Mouse (Mus musculus): Measurements from ENCODE around the gene Hlcs. TPM values are rescaled to one million over a fixed set of nuclear protein-coding genes. Genes with fewer than 3 reads are reported as not detected.

The Hlcs gene
- total and polyA plus RNA-seq, 3 experiments = 2.1 to 15.5 (median 3.1) TPM

GRCm38 (mm10) chr16:94176997-94177857, 136.1 kb downstream of the Hlcs start:
- no peaks in the 10 kb centered on the region for H3K9me3 ChIP-seq (replicated peaks)
- no peaks in the 10 kb centered on the region for H3K36me3 ChIP-seq (replicated peaks)
- H3K4me3 ChIP-seq (ENCODE audit: low read depth, low read length) = no peak overlapping the region
- ATAC-seq (ENCODE audit: extremely low read depth, insufficient number of reproducible peaks, low FRiP score, poor library complexity, severe bottlenecking) (no peak), DNase-seq (ENCODE audit: low spot score) (no peak)
- no peak for TF ChIP-seq CTCF (IDR thresholded peaks at IDR 0.05; ENCODE audit: low read depth, low read length)
- TF ChIP-seq GATA2 (IDR thresholded peaks at IDR 0.05; ENCODE audit: borderline replicate concordance, low read depth, low read length) = no peak
- no peak for TF ChIP-seq GATA1 (IDR thresholded peaks at IDR 0.05; ENCODE audit: borderline replicate concordance, low read length)
- no peak for TF ChIP-seq TAL1 (conservative IDR thresholded peaks at IDR 0.05; ENCODE audit: low read depth, low read length)
- TF ChIP-seq POLR2AphosphoS5 (IDR thresholded peaks at IDR 0.05; ENCODE audit: insufficient replicate concordance, low read depth, low read length) = no peak
- H3K27me3 ChIP-seq (ENCODE audit: insufficient read depth, low read length) = no peaks in the 10 kb centered on the region; the same call in 1 of the 2 replicates
- H3K4me1 ChIP-seq (ENCODE audit: insufficient read depth, low read depth, low read length) = no peaks in the 10 kb centered on the region

- no peaks in the 10 kb centered on the region for H3K9me3 ChIP-seq (replicated peaks)
- H3K27me3 ChIP-seq (ENCODE audit: insufficient read depth, low read length) = no peaks in the 10 kb centered on the region; the same call in 1 of the 2 replicates
- DNase-seq (ENCODE audit: low spot score) = no peak
- no peak overlapping the region for H3K4me3 ChIP-seq (ENCODE audit: low read depth, low read length)
- no peaks in the 10 kb centered on the region for H3K36me3 ChIP-seq (replicated peaks)
- H3K4me1 ChIP-seq (ENCODE audit: insufficient read depth, low read depth, low read length) = no peaks in the 10 kb centered on the region
- no peak for ATAC-seq (ENCODE audit: extremely low read depth, insufficient number of reproducible peaks, low FRiP score, poor library complexity, severe bottlenecking)
- TF ChIP-seq GATA2 (IDR thresholded peaks at IDR 0.05; ENCODE audit: borderline replicate concordance, low read depth, low read length) = no peak
Measured at GRCm38 (mm10) chr16:94175366-94175986, 137.9 kb downstream of the Hlcs start.

GRCm38 (mm10) chr16:94173361-94173760, 140.0 kb downstream of the Hlcs start:
- no peak for TF ChIP-seq CTCF (IDR thresholded peaks at IDR 0.05; ENCODE audit: low read depth, low read length)
- TF ChIP-seq TAL1 (conservative IDR thresholded peaks at IDR 0.05; ENCODE audit: low read depth, low read length) = no peak
- no peak for TF ChIP-seq GATA2 (IDR thresholded peaks at IDR 0.05; ENCODE audit: borderline replicate concordance, low read depth, low read length)
- TF ChIP-seq GATA1 (IDR thresholded peaks at IDR 0.05; ENCODE audit: borderline replicate concordance, low read length) = no peak
- no peak for TF ChIP-seq POLR2AphosphoS5 (IDR thresholded peaks at IDR 0.05; ENCODE audit: insufficient replicate concordance, low read depth, low read length)

GRCm38 (mm10) chr16:94170218-94170617, 143.2 kb downstream of the Hlcs start:
- DNase-seq (ENCODE audit: low spot score) (no peak), ATAC-seq (ENCODE audit: extremely low read depth, insufficient number of reproducible peaks, low FRiP score, poor library complexity, severe bottlenecking) (no peak)
- H3K27me3 ChIP-seq (ENCODE audit: insufficient read depth, low read length) = no peaks in the 10 kb centered on the region; the same call in 1 of the 2 replicates
- H3K36me3 ChIP-seq (replicated peaks) = no peaks in the 10 kb centered on the region
- no peaks in the 10 kb centered on the region for H3K4me1 ChIP-seq (ENCODE audit: insufficient read depth, low read depth, low read length)
- no peaks in the 10 kb centered on the region for H3K9me3 ChIP-seq (replicated peaks)
- TF ChIP-seq GATA1 (IDR thresholded peaks at IDR 0.05; ENCODE audit: borderline replicate concordance, low read length) = no peak
- TF ChIP-seq GATA2 (IDR thresholded peaks at IDR 0.05; ENCODE audit: borderline replicate concordance, low read depth, low read length) = no peak
- no peak for TF ChIP-seq TAL1 (conservative IDR thresholded peaks at IDR 0.05; ENCODE audit: low read depth, low read length)
- no peak for TF ChIP-seq POLR2AphosphoS5 (IDR thresholded peaks at IDR 0.05; ENCODE audit: insufficient replicate concordance, low read depth, low read length)
- TF ChIP-seq CTCF (IDR thresholded peaks at IDR 0.05; ENCODE audit: low read depth, low read length) = no peak
- no peak overlapping the region for H3K4me3 ChIP-seq (ENCODE audit: low read depth, low read length)

More at GRCm38 (mm10) chr16:94173361-94173760, 140.0 kb downstream of the Hlcs start:
- H3K4me1 ChIP-seq (ENCODE audit: insufficient read depth, low read depth, low read length) = no peaks in the 10 kb centered on the region
- H3K36me3 ChIP-seq (replicated peaks) = no peaks in the 10 kb centered on the region
- no peak overlapping the region for H3K4me3 ChIP-seq (ENCODE audit: low read depth, low read length)
- no peak for DNase-seq (ENCODE audit: low spot score)
- no peak for ATAC-seq (ENCODE audit: extremely low read depth, insufficient number of reproducible peaks, low FRiP score, poor library complexity, severe bottlenecking)
- H3K9me3 ChIP-seq (replicated peaks) = no peaks in the 10 kb centered on the region
- no peaks in the 10 kb centered on the region; the same call in 1 of the 2 replicates for H3K27me3 ChIP-seq (ENCODE audit: insufficient read depth, low read length)

- TF ChIP-seq CTCF (IDR thresholded peaks at IDR 0.05; ENCODE audit: low read depth, low read length) = no peak
- no peak for TF ChIP-seq GATA2 (IDR thresholded peaks at IDR 0.05; ENCODE audit: borderline replicate concordance, low read depth, low read length)
- TF ChIP-seq TAL1 (conservative IDR thresholded peaks at IDR 0.05; ENCODE audit: low read depth, low read length) = no peak
- TF ChIP-seq POLR2AphosphoS5 (IDR thresholded peaks at IDR 0.05; ENCODE audit: insufficient replicate concordance, low read depth, low read length) = no peak
- no peak for TF ChIP-seq GATA1 (IDR thresholded peaks at IDR 0.05; ENCODE audit: borderline replicate concordance, low read length)
- DNase-seq (ENCODE audit: low spot score) = no peak
- Histone ChIP-seq H3K36me3 (replicated peaks) (no peaks in the 10 kb centered on the region), H3K27me3 (ENCODE audit: insufficient read depth, low read length) (no peaks in the 10 kb centered on the region; the same call in 1 of the 2 replicates), H3K4me3 (ENCODE audit: low read depth, low read length) (no peak overlapping the region), H3K9me3 (replicated peaks) (no peaks in the 10 kb centered on the region), H3K4me1 (ENCODE audit: insufficient read depth, low read depth, low read length) (no peaks in the 10 kb centered on the region)
- ATAC-seq (ENCODE audit: extremely low read depth, insufficient number of reproducible peaks, low FRiP score, poor library complexity, severe bottlenecking) = no peak
Measured at GRCm38 (mm10) chr16:94168655-94169545, 144.5 kb downstream of the Hlcs start.

Data from G1E (cell line).